Mouse (Mus musculus): ENCODE measurements at regions not wholly inside any gene's neighbourhood (a gene's known extent, or its start where the extent isn't known, plus 50 kb on each side); places are given as distances from the start of the nearest gene placed in this dataset.
A peak's percentile ranks its signal among the peaks of the same experiment; 100 is the strongest.

DNA sequence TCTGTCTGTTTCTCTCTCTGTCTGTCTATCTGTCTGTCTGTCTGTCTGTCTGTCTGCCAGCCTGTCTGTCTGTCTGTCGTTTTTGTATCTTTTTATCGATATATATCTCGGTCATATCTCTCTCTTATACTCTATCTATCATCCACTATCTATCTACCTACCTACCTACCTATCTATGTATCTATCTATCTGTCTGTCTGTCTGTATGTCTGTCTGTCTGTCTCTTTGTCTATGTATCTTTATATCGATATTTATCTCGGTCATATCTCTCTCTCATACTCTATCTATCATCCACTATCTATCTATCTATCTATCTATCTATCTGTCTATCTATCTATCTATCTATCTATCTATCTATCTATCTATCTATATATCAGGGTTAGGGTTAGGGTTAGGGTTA, 533.9 kb downstream of the Zfy1 start:
- ATAC-seq (replicated peaks; ENCODE audit: low read depth, poor library complexity, severe bottlenecking): peak; percentile 34

Measured in common myeloid progenitor, adult 5-6 weeks (primary cell).